Mouse (Mus musculus): Measurements from ENCODE around the gene Mup22. TPM values are rescaled to one million over a fixed set of nuclear protein-coding genes. Genes with fewer than 3 reads are reported as not detected.
"Not testable (repeated sequence)": the region's sequence is repeated elsewhere in the genome, so short reads cannot be mapped to it uniquely, and the experiment has no call there.

Gene Mup22
- not detected for total RNA-seq (2021)

- intact Hi-C loops (cut with DNase I); DNase-seq (ENCODE audit: low spot score in 2 of 2): not testable (repeated sequence)
Measured at GRCm38 (mm10) chr4:60821363-60821762, at the start of gene Mup22. Gene Mup22 (minus strand): TSS chr4:60821463.

- DNase-seq (ENCODE audit: low spot score in 2 of 2); intact Hi-C loops (cut with DNase I): not testable (repeated sequence)
Measured at GRCm38 (mm10) chr4:60840889-60841288, 19.6 kb upstream of the Mup22 start.

Other genes starting within 250 kb of the Mup22 start
- not detected for gene Mup10, start 239.3 kb downstream of the Mup22 start, total RNA-seq (2021)
- not detected for gene Mup11, start 159.1 kb downstream of the Mup22 start, total RNA-seq (2021)
- gene Mup12, start 80.1 kb downstream of the Mup22 start, total RNA-seq (2021) = not detected

Data from left cerebral cortex, postnatal 25 days (tissue).